Comparison of ENCODE assay signal across 8 mouse cellular contexts in genomic region chr11:50236937-50237835, GRCm38 (mm10). TPM values are rescaled to one million over a fixed set of nuclear protein-coding genes. Genes with fewer than 3 reads are reported as not detected.
DNase-seq lines count a peak whose midpoint lies in the region; ATAC-seq lines count a peak whose summit lies in the region.

No protein-coding gene starts in this region.

- H3K9me3 ChIP-seq in lung, embryonic 15.5 days = no peaks in the 10 kb centered on the region
- H3K9me3 ChIP-seq in embryonic facial prominence, embryonic 12.5 days = no peaks in the 10 kb centered on the region
- H3K9me3 ChIP-seq in intestine, embryonic 16.5 days (ENCODE audit: control insufficient read depth, low read length) = no peaks in the 10 kb centered on the region
- H3K9me3 ChIP-seq in midbrain, embryonic 15.5 days = no peaks in the 10 kb centered on the region

- ATAC-seq in lung, embryonic 15.5 days (ENCODE audit: borderline replicate concordance, extremely low read depth, low FRiP score, low TSS enrichment) = peak; percentile 17; the same call in 1 of the 2 replicates
- peak; percentile 6; the same call in 1 of the 2 replicates for ATAC-seq in embryonic facial prominence, embryonic 12.5 days (ENCODE audit: insufficient number of reproducible peaks, insufficient read depth, low FRiP score, low TSS enrichment)
- peak; percentile 43 for ATAC-seq in intestine, embryonic 16.5 days
- ATAC-seq in midbrain, embryonic 15.5 days (replicated peaks) = peak; percentile 20

- 2% methylated on average over 66 of the region's 66 CpGs for WGBS in lung, embryonic 15.5 days
- WGBS in embryonic facial prominence, embryonic 12.5 days = 1% methylated on average over 66 of the region's 66 CpGs
- WGBS in intestine, embryonic 16.5 days = 2% methylated on average over 66 of the region's 66 CpGs
- WGBS in midbrain, embryonic 15.5 days = 2% methylated on average over 66 of the region's 66 CpGs

- H3K27ac ChIP-seq in lung, embryonic 15.5 days = no peak overlapping the region
- H3K27ac ChIP-seq in embryonic facial prominence, embryonic 12.5 days = no peak overlapping the region
- H3K27ac ChIP-seq in intestine, embryonic 16.5 days (ENCODE audit: low read length) = peak overlapping the region; percentile 18; the same call in 1 of the 2 replicates
- H3K27ac ChIP-seq in midbrain, embryonic 15.5 days = no peak overlapping the region

- peaks cover 23% of the 10 kb centered on the region for H3K4me1 ChIP-seq in lung, embryonic 15.5 days
- 0 out of 2 replicates have a peak, but pooled peaks cover 12% of the 10 kb centered on the region for H3K4me1 ChIP-seq in embryonic facial prominence, embryonic 12.5 days
- H3K4me1 ChIP-seq in intestine, embryonic 16.5 days (ENCODE audit: control insufficient read depth, insufficient read depth, low read length) = peaks cover 20% of the 10 kb centered on the region
- peaks cover 19% of the 10 kb centered on the region for H3K4me1 ChIP-seq in midbrain, embryonic 15.5 days

- H3K4me3 ChIP-seq in lung, embryonic 15.5 days = peak overlapping the region; percentile 62
- H3K4me3 ChIP-seq in embryonic facial prominence, embryonic 12.5 days = peak overlapping the region; percentile 64
- peak overlapping the region; percentile 69 for H3K4me3 ChIP-seq in intestine, embryonic 16.5 days (ENCODE audit: low read length)
- H3K4me3 ChIP-seq in midbrain, embryonic 15.5 days = peak overlapping the region; percentile 56

- H3K9ac ChIP-seq in lung, embryonic 15.5 days = peak overlapping the region; percentile 63
- H3K9ac ChIP-seq in embryonic facial prominence, embryonic 12.5 days = peak overlapping the region; percentile 52; the same call in 1 of the 2 replicates
- H3K9ac ChIP-seq in intestine, embryonic 16.5 days (ENCODE audit: low read depth, low read length) = peak overlapping the region; percentile 63
- peak overlapping the region; percentile 47 for H3K9ac ChIP-seq in midbrain, embryonic 15.5 days

- H3K36me3 ChIP-seq in lung, embryonic 15.5 days = peaks cover 28% of the 10 kb centered on the region
- peaks cover 33% of the 10 kb centered on the region for H3K36me3 ChIP-seq in embryonic facial prominence, embryonic 12.5 days
- H3K36me3 ChIP-seq in intestine, embryonic 16.5 days (ENCODE audit: control insufficient read depth, insufficient read depth, low read length) = peaks cover 18% of the 10 kb centered on the region
- H3K36me3 ChIP-seq in midbrain, embryonic 15.5 days (replicated peaks) = peaks cover 25% of the 10 kb centered on the region

- DNase-seq in lung, postnatal 25 days (ENCODE audit: low spot score) = no peak
- DNase-seq in layer of hippocampus, postnatal 36 days = no peak
- DNase-seq in gastrocnemius, postnatal 14 days = no peak
- DNase-seq in thymus, postnatal 4 days = no peak

- H3K27me3 ChIP-seq in lung, embryonic 15.5 days = peaks cover 15% of the 10 kb centered on the region
- H3K27me3 ChIP-seq in embryonic facial prominence, embryonic 12.5 days = peaks cover 27% of the 10 kb centered on the region
- no peaks in the 10 kb centered on the region for H3K27me3 ChIP-seq in intestine, embryonic 16.5 days (replicated peaks; ENCODE audit: control insufficient read depth, insufficient read depth, low read length)
- H3K27me3 ChIP-seq in midbrain, embryonic 15.5 days (replicated peaks) = peaks cover 23% of the 10 kb centered on the region

- intact Hi-C loops in gastrocnemius, postnatal 14 days (cut with DNase I; ENCODE audit: low total_unique reads) = loop anchor here (5.0 kb wide), 1 partner anchor 130 kb away; no protein-coding TSS in a partner anchor

- H3K4me2 ChIP-seq in lung, embryonic 15.5 days = peak overlapping the region; percentile 91
- peak overlapping the region; percentile 93 for H3K4me2 ChIP-seq in embryonic facial prominence, embryonic 12.5 days (replicated peaks)
- peak overlapping the region; percentile 96 for H3K4me2 ChIP-seq in intestine, embryonic 16.5 days (ENCODE audit: low read depth, low read length)
- H3K4me2 ChIP-seq in midbrain, embryonic 15.5 days = peak overlapping the region; percentile 89

RNA-seq across cellular contexts. Expression of gene Ltc4s, which starts 1.2 kb away (rescaled TPM):
- 2.5 and 2.8 TPM in 2 replicates for polyA plus RNA-seq in lung, embryonic 15.5 days (2015; fragmentation: Nextera tagmentation; extraction: Ambion mirVana)
- 0.62 and 0.74 TPM in 2 replicates for polyA plus RNA-seq in embryonic facial prominence, embryonic 12.5 days (2016; fragmentation: Nextera tagmentation; extraction: Ambion mirVana)
- polyA plus RNA-seq in intestine, embryonic 16.5 days (2015; fragmentation: Nextera tagmentation; extraction: Ambion mirVana) = 4.3 and 5.1 TPM in 2 replicates
- polyA plus RNA-seq in midbrain, embryonic 15.5 days (2015; fragmentation: Nextera tagmentation; extraction: Ambion mirVana) = 1.9 and 2.3 TPM in 2 replicates
- total RNA-seq in layer of hippocampus, postnatal 36 days (2021) = 1 to 10 TPM; 5.1 to 8.7 TPM
- 1 to 10 TPM; 1.9 to 2.0 TPM for total RNA-seq in gastrocnemius, postnatal 14 days (2021)

RNA-seq across cellular contexts. Expression of gene Mgat4b, which starts 26.5 kb away (rescaled TPM):
- polyA plus RNA-seq in lung, embryonic 15.5 days (2015; fragmentation: Nextera tagmentation; extraction: Ambion mirVana) = 36.4 and 41.0 TPM in 2 replicates
- polyA plus RNA-seq in embryonic facial prominence, embryonic 12.5 days (2016; fragmentation: Nextera tagmentation; extraction: Ambion mirVana) = 38.1 and 40.7 TPM in 2 replicates
- 7.6 and 8.2 TPM in 2 replicates for polyA plus RNA-seq in intestine, embryonic 16.5 days (2015; fragmentation: Nextera tagmentation; extraction: Ambion mirVana)
- polyA plus RNA-seq in midbrain, embryonic 15.5 days (2015; fragmentation: Nextera tagmentation; extraction: Ambion mirVana) = 54.6 and 57.9 TPM in 2 replicates
- total RNA-seq in layer of hippocampus, postnatal 36 days (2021) = 100 to 1,000 TPM in 1 of 2 experiments, 10 to 100 TPM in 1; 91.1 to 102 TPM
- total RNA-seq in gastrocnemius, postnatal 14 days (2021) = 10 to 100 TPM; 24.8 to 25.5 TPM

RNA-seq across cellular contexts. Expression of gene Sqstm1, which starts 26.6 kb away (rescaled TPM):
- 251 and 273 TPM in 2 replicates for polyA plus RNA-seq in lung, embryonic 15.5 days (2015; fragmentation: Nextera tagmentation; extraction: Ambion mirVana)
- 187 and 192 TPM in 2 replicates for polyA plus RNA-seq in embryonic facial prominence, embryonic 12.5 days (2016; fragmentation: Nextera tagmentation; extraction: Ambion mirVana)
- polyA plus RNA-seq in intestine, embryonic 16.5 days (2015; fragmentation: Nextera tagmentation; extraction: Ambion mirVana) = 193 and 196 TPM in 2 replicates
- polyA plus RNA-seq in midbrain, embryonic 15.5 days (2015; fragmentation: Nextera tagmentation; extraction: Ambion mirVana) = 392 and 438 TPM in 2 replicates
- total RNA-seq in layer of hippocampus, postnatal 36 days (2021) = 100 to 1,000 TPM; 426 to 430 TPM
- 100 to 1,000 TPM; 217 to 261 TPM for total RNA-seq in gastrocnemius, postnatal 14 days (2021)

RNA-seq across cellular contexts. Expression of gene Maml1, which starts 54.9 kb away (rescaled TPM):
- 6.2 and 6.5 TPM in 2 replicates for polyA plus RNA-seq in lung, embryonic 15.5 days (2015; fragmentation: Nextera tagmentation; extraction: Ambion mirVana)
- polyA plus RNA-seq in embryonic facial prominence, embryonic 12.5 days (2016; fragmentation: Nextera tagmentation; extraction: Ambion mirVana) = 9.2 and 9.7 TPM in 2 replicates
- 2.9 and 3.0 TPM in 2 replicates for polyA plus RNA-seq in intestine, embryonic 16.5 days (2015; fragmentation: Nextera tagmentation; extraction: Ambion mirVana)
- polyA plus RNA-seq in midbrain, embryonic 15.5 days (2015; fragmentation: Nextera tagmentation; extraction: Ambion mirVana) = 3.8 and 4.1 TPM in 2 replicates
- total RNA-seq in layer of hippocampus, postnatal 36 days (2021) = 10 to 100 TPM in 1 of 2 experiments, 1 to 10 TPM in 1; 8.8 to 10.5 TPM
- 1 to 10 TPM; 9.0 to 9.1 TPM for total RNA-seq in gastrocnemius, postnatal 14 days (2021)
